36 mouse cellular contexts compared by ENCODE assay signal in the genomic region with DNA sequence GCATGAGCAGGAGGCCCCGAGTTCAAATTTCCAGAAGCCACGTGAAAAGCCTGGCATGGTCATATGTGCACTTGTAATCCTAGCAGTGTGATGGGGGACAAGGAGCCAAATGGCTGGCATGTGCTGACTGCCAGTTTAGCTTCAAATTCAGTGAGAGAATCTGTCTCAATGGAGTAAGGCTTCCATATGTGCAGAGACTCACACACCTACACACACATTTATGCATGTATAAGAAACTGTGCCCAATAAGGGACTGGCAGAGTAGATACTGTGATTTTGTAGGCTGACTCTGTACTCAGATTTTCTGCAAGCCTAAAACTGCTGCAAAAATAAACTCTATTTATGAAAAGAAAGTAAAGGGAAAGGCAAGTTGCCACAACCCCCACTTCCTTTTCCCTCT. TPM values are rescaled to one million over a fixed set of nuclear protein-coding genes. Genes with fewer than 3 reads are reported as not detected.
DNase-seq lines count a peak whose midpoint lies in the region; ATAC-seq and TF ChIP-seq lines count a peak whose summit lies in the region.
"Had no signal": no experiment of that assay in that cellular context is flagged by ENCODE, and none has a peak within 500 bp of the region (broad histone marks: within the 10 kb centered on the region; RNA-seq: fewer than 3 reads in every experiment).

No protein-coding gene starts in this region.

- H3K27ac ChIP-seq in left cerebral cortex, adult 2 months = no peak overlapping the region
- H3K27ac ChIP-seq: embryonic facial prominence, embryonic 10.5 days; embryonic facial prominence, embryonic 15.5 days; forebrain, embryonic 13.5 days; gastrocnemius, adult 2 months; hindbrain, embryonic 12.5 days; hindbrain, postnatal 0 days; intestine, embryonic 15.5 days; kidney, postnatal 0 days; limb, embryonic 13.5 days; lung, embryonic 15.5 days; midbrain, embryonic 10.5 days; midbrain, embryonic 15.5 days; stomach, embryonic 15.5 days had no signal

- H3K4me3 ChIP-seq in left cerebral cortex, adult 2 months = no peak overlapping the region
- H3K4me3 ChIP-seq: embryonic facial prominence, embryonic 10.5 days; embryonic facial prominence, embryonic 15.5 days; forebrain, embryonic 13.5 days; gastrocnemius, adult 2 months; hindbrain, embryonic 12.5 days; intestine, embryonic 15.5 days; limb, embryonic 13.5 days; lung, embryonic 15.5 days; midbrain, embryonic 10.5 days; midbrain, embryonic 15.5 days; stomach, embryonic 15.5 days had no signal

- no peak for TF ChIP-seq CTCF in left cerebral cortex, adult 2 months (IDR thresholded peaks at IDR 0.05)
- TF ChIP-seq CTCF in brain, embryonic 14.5 days (IDR thresholded peaks at IDR 0.05; ENCODE audit: borderline replicate concordance, extremely low read depth, insufficient read depth, insufficient read length) = no peak

- peak; percentile 99 for ATAC-seq in frontal cortex, adult (ENCODE audit: low TSS enrichment)
- no peak for ATAC-seq in CD4-positive, CD25-positive, alpha-beta regulatory T cell, adult 4 months
- ATAC-seq: forebrain, embryonic 13.5 days; hindbrain, postnatal 0 days; intestine, embryonic 15.5 days; midbrain, embryonic 15.5 days had no signal

- no peak for DNase-seq in frontal cortex, postnatal 25 days (ENCODE audit: low spot score in 2 of 2)
- DNase-seq in left cerebral cortex, adult 11 months (ENCODE audit: low spot score) = peak; percentile 4
- DNase-seq in left cerebral cortex, adult 2 months (ENCODE audit: extremely low spot score in 1 of 2, low spot score in 2 of 2) = no peak
- DNase-seq in brain, embryonic 14.5 days (ENCODE audit: low read depth) = peak; percentile 7
- peak; percentile 2 to 80 for DNase-seq in left cerebral cortex, postnatal 25 days (ENCODE audit: low spot score in 2 of 2)
- no peak for DNase-seq in adrenal gland, adult 18-20 months (ENCODE audit: low spot score in 2 of 2)
- DNase-seq: adrenal gland, postnatal 25 days; cerebellum, adult 8-10 months; cerebellum, postnatal 25 days; gastrocnemius, adult 2 months; gastrocnemius, postnatal 36 days; heart, adult 18-20 months; heart, postnatal 36 days; kidney, adult 2 months; thymus, postnatal 14 days had no signal

- intact Hi-C loops in left cerebral cortex, adult 2 months (cut with DNase I) = no loop called here
- intact Hi-C loops in left cerebral cortex, postnatal 25 days (cut with DNase I) = no loop called here

- no peak for TF ChIP-seq POLR2A in brain, embryonic 14.5 days (IDR thresholded peaks at IDR 0.05; ENCODE audit: borderline replicate concordance, extremely low read depth, insufficient read depth, insufficient read length, poor library complexity, severe bottlenecking)

RNA-seq across cellular contexts. Expression of gene Frmd7, which starts 35.9 kb away (rescaled TPM):
- 1 to 10 TPM in 1 of 2 experiments, under 1 TPM in 1; 0.27 to 1.3 TPM for total RNA-seq in left cerebral cortex, adult 2 months (2021)
- 0.23 and 0.34 TPM in 2 replicates for polyA plus RNA-seq in brain, embryonic 14.5 days (2012; rRNA removed)
- under 1 TPM; 0.53 to 0.85 TPM for total RNA-seq in left cerebral cortex, postnatal 25 days (2021)
- under 1 TPM; 0.15 to 0.29 TPM for polyA plus RNA-seq in CD4-positive, CD25-positive, alpha-beta regulatory T cell, adult 4 months (2017; shearing (Covaris generic))
- total RNA-seq in adrenal gland, adult 18-20 months (2021) = under 1 TPM; 0.13 to 0.19 TPM
- total RNA-seq: adrenal gland, postnatal 25 days; heart, postnatal 36 days; megakaryocyte progenitor cell, adult 5-6 weeks; neutrophil, adult 5-6 weeks had no signal
- polyA plus RNA-seq: forebrain, embryonic 13.5 days; heart, embryonic 11.5 days; hindbrain, embryonic 12.5 days; kidney, adult 2 months; kidney, postnatal 0 days; large intestine, adult 2 months; liver, embryonic 16.5 days; midbrain, embryonic 10.5 days; neural tube, embryonic 11.5 days; small intestine, adult 2 months; stomach, embryonic 15.5 days had no signal

RNA-seq across cellular contexts. Expression of gene Rap2c, which starts 39.4 kb away (rescaled TPM):
- 10 to 100 TPM; 27.0 to 28.7 TPM for total RNA-seq in left cerebral cortex, adult 2 months (2021)
- polyA plus RNA-seq in brain, embryonic 14.5 days (2012; rRNA removed) = 25.6 and 30.2 TPM in 2 replicates
- 10 to 100 TPM; 26.1 to 27.8 TPM for total RNA-seq in left cerebral cortex, postnatal 25 days (2021)
- 10 to 100 TPM; 18.7 to 22.5 TPM for polyA plus RNA-seq in CD4-positive, CD25-positive, alpha-beta regulatory T cell, adult 4 months (2017; shearing (Covaris generic))
- 10 to 100 TPM; 24.9 to 30.6 TPM for total RNA-seq in adrenal gland, adult 18-20 months (2021)

Comparison
In these comparisons a context has a peak if more than half of its experiments do, and no peak if none do; other contexts are left out.
1. DNase-seq: peak in left cerebral cortex, adult 11 months (single experiment), brain, embryonic 14.5 days (single experiment) and left cerebral cortex, postnatal 25 days (2 of 2); none in frontal cortex, postnatal 25 days (0 of 2), left cerebral cortex, adult 2 months (0 of 2) and adrenal gland, adult 18-20 months (0 of 2).